Mouse (Mus musculus) small intestine, adult 2 months (tissue): ENCODE data around the gene Lztfl1.

ENCODE experiments used
- CTCF ChIP-seq: fragments of 200-500 bp; IDR thresholded peaks from 2 replicates; pipeline ENCODE4 v1.5.1; 2012; ENCODE audit warnings: low read depth, mild to moderate bottlenecking, control low read depth, inconsistent platforms, low read length, moderate library complexity, mixed read lengths; ENCODE audit not compliant: insufficient replicate concordance, insufficient read length; ENCODE audit errors: extremely low read depth
- POLR2A ChIP-seq: fragments of 200-500 bp; IDR thresholded peaks from 2 replicates; pipeline ENCODE4 v1.6.1; 2012; ENCODE audit warnings: low read depth, mild to moderate bottlenecking, control low read depth, inconsistent platforms, low read length, moderate library complexity

GRCm38 (mm10) chr9:123758156-123758555, 40.7 kb upstream of the Lztfl1 start:
- no peak for TF ChIP-seq CTCF
- TF ChIP-seq POLR2A: no peak
